Mouse (Mus musculus) lung, embryonic 14.5 days (tissue): ENCODE measurements around the gene Frmd6. TPM values are rescaled to one million over a fixed set of nuclear protein-coding genes. Genes with fewer than 3 reads are reported as not detected.
A peak's percentile ranks its signal among the peaks of the same experiment; 100 is the strongest.

ENCODE experiments used
- ATAC-seq: fragments of 200-750 bp; cut with Nextera tagmentation; 2 replicates; pipeline ENCODE4 v1.8.0; 2017; ENCODE audit warnings: mild to moderate bottlenecking, moderate TSS enrichment, moderate library complexity; ENCODE audit not compliant: insufficient read depth
- DNase-seq: peaks from one replicate; pipeline ENCODE4 v3.0.0-alpha.2; 2015
- H3K27ac ChIP-seq: fragments of 300-500 bp; sonication (generic); 2 replicates; pipeline ENCODE4 v1.5.1; 2014; ENCODE audit warnings: low read depth, mild to moderate bottlenecking, moderate library complexity
- H3K27me3 ChIP-seq: fragments of 300-500 bp; sonication (generic); 2 replicates; pipeline ENCODE4 v1.6.1; 2014; ENCODE audit warnings: low read length, control low read depth; ENCODE audit not compliant: insufficient read depth
- H3K36me3 ChIP-seq: fragments of 300-500 bp; sonication (generic); 2 replicates; pipeline ENCODE4 v1.6.1; 2014; ENCODE audit warnings: control low read depth; ENCODE audit not compliant: insufficient read depth
- H3K4me1 ChIP-seq: fragments of 300-500 bp; sonication (generic); 2 replicates; pipeline ENCODE4 v1.6.1; 2014; ENCODE audit warnings: antibody characterized with exemption, control low read depth; ENCODE audit not compliant: insufficient read depth
- H3K4me2 ChIP-seq: fragments of 300-500 bp; sonication (generic); 2 replicates; pipeline ENCODE4 v1.6.1; 2014; ENCODE audit warnings: mild to moderate bottlenecking
- H3K4me3 ChIP-seq: fragments of 300-500 bp; sonication (generic); 2 replicates; pipeline ENCODE4 v1.5.1; 2014; ENCODE audit warnings: low read depth, low read length
- H3K9ac ChIP-seq: fragments of 300-500 bp; sonication (generic); 2 replicates; pipeline ENCODE4 v1.6.1; 2014
- H3K9me3 ChIP-seq: fragments of 300-500 bp; sonication (generic); 2 replicates; pipeline ENCODE4 v1.6.1; 2016; ENCODE audit warnings: low read depth, low read length, control low read depth
- CTCF ChIP-seq: IDR thresholded peaks from 2 replicates; pipeline ENCODE4 v1.5.1; 2016; ENCODE audit warnings: antibody characterized with exemption, low read depth
- WGBS: fragments of 180-500 bp; shearing (Covaris S2); extraction: QIAGEN DNeasy Blood & Tissue Kit; methylation state at CpG from one replicate; pipeline ENCODE4 v1.1.7; 2014; 5-methylcytosine and 5-hydroxymethylcytosine counted together
- polyA plus RNA-seq: library from polyadenylated mRNA; unstranded; fragments of >200 nt; fragmentation: Nextera tagmentation; extraction: Ambion mirVana; gene quantifications from 2 replicates; pipeline ENCODE4 v1.2.1, GENCODE M21; 2014

The Frmd6 gene
- polyA plus RNA-seq, 1 experiment from 2014 or later, result 42.8 TPM

GRCm38 (mm10) chr12:70851342-70851960, 26.1 kb downstream of the Frmd6 start:
- DNase-seq, result no peak
- Histone ChIP-seq H3K4me3 (no peak overlapping the region), H3K9me3 (no peaks in the 10 kb centered on the region), H3K27me3 (no peaks in the 10 kb centered on the region), H3K4me2 (no peak overlapping the region), H3K9ac (no peak overlapping the region), H3K36me3 (no peaks in the 10 kb centered on the region), H3K4me1 (no peaks in the 10 kb centered on the region; the same call in 1 of the 2 replicates), H3K27ac (no peak overlapping the region; the same call in 1 of the 2 replicates)
- ATAC-seq, result no peak
- TF ChIP-seq CTCF, result no peak
- WGBS, result 47% methylated on average over 7 of the region's 7 CpGs

- H3K9ac ChIP-seq, result no peak overlapping the region
- ATAC-seq (no peak), DNase-seq (no peak)
- no peak for TF ChIP-seq CTCF
- WGBS, result 56% methylated on average over 6 of the region's 6 CpGs
- H3K4me1 ChIP-seq, result no peaks in the 10 kb centered on the region; the same call in 1 of the 2 replicates
- H3K27me3 ChIP-seq, result no peaks in the 10 kb centered on the region
- H3K9me3 ChIP-seq, result no peaks in the 10 kb centered on the region
- H3K27ac ChIP-seq, result no peak overlapping the region
- no peak overlapping the region for H3K4me3 ChIP-seq
- no peaks in the 10 kb centered on the region for H3K36me3 ChIP-seq
- H3K4me2 ChIP-seq, result no peak overlapping the region
Measured at GRCm38 (mm10) chr12:70853026-70853425, 27.7 kb downstream of the Frmd6 start.

- DNase-seq, result no peak
- H3K27me3 ChIP-seq, result no peaks in the 10 kb centered on the region
Measured at GRCm38 (mm10) chr12:70855678-70856077, 30.4 kb downstream of the Frmd6 start.

DNA sequence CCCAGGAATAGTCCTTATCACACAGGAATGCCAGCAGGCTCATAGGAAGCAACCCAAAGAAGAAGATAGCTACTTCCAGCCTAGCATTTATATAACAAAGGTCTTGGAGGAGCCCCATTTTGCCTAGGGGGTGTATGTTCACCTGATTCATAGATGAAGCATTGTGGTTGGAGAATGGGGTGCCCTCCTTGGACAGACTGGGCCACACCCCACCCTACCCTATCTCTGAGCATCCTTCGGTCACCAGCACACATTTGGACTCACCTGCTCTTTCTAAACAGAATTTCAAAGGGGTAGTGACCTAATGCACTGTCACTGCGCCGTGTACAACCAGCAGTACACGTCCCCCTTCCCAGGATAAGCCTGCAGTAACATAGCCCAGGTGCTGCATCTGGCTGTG, 31.5 kb downstream of the Frmd6 start:
- WGBS, result 88% methylated on average over 4 of the region's 4 CpGs

More at GRCm38 (mm10) chr12:70855678-70856077, 30.4 kb downstream of the Frmd6 start:
- WGBS, result 68% methylated on average over 6 of the region's 6 CpGs
- no peak overlapping the region for H3K4me3 ChIP-seq
- H3K9me3 ChIP-seq, result no peaks in the 10 kb centered on the region
- no peak overlapping the region for H3K4me2 ChIP-seq
- no peaks in the 10 kb centered on the region for H3K36me3 ChIP-seq
- H3K27ac ChIP-seq, result no peak overlapping the region
- no peak for ATAC-seq
- no peak overlapping the region for H3K9ac ChIP-seq
- no peak for TF ChIP-seq CTCF
- no peaks in the 10 kb centered on the region; the same call in 1 of the 2 replicates for H3K4me1 ChIP-seq

DNA sequence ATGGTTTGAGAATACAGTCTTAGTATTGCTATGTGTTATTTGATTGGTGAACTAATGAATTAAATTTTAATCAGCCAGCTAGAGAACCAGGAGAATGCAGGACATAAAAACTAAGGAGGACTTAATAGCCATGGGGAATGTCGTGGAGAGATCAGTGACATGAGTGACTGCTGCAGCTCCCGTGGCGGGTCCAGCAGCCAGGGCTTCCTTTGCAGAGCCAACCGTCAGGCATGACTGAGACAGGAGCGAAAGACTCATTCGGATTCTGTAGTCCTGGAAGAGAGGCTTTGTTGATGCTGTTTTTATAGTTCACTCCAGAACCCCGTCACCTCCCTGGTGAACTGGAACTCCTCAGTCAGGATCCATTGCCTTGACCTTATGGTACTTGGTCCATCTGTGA, 38.0 kb downstream of the Frmd6 start:
- Histone ChIP-seq H3K27me3 (no peaks in the 10 kb centered on the region), H3K4me3 (no peak overlapping the region), H3K27ac (no peak overlapping the region), H3K4me2 (no peak overlapping the region), H3K36me3 (peaks cover 13% of the 10 kb centered on the region; the same call in 1 of the 2 replicates), H3K4me1 (peaks cover 12% of the 10 kb centered on the region), H3K9ac (no peak overlapping the region), H3K9me3 (no peaks in the 10 kb centered on the region)
- DNase-seq (no peak), ATAC-seq (no peak)
- WGBS, result 69% methylated on average over 7 of the region's 7 CpGs
- no peak for TF ChIP-seq CTCF

More for the DNA sequence above, 31.5 kb downstream of the Frmd6 start:
- ATAC-seq (no peak), DNase-seq (no peak)
- Histone ChIP-seq H3K4me2 (no peak overlapping the region), H3K27me3 (no peaks in the 10 kb centered on the region), H3K9ac (no peak overlapping the region), H3K4me3 (no peak overlapping the region), H3K36me3 (no peaks in the 10 kb centered on the region), H3K4me1 (no peaks in the 10 kb centered on the region; the same call in 1 of the 2 replicates), H3K27ac (no peak overlapping the region), H3K9me3 (no peaks in the 10 kb centered on the region)
- TF ChIP-seq CTCF, result no peak

DNA sequence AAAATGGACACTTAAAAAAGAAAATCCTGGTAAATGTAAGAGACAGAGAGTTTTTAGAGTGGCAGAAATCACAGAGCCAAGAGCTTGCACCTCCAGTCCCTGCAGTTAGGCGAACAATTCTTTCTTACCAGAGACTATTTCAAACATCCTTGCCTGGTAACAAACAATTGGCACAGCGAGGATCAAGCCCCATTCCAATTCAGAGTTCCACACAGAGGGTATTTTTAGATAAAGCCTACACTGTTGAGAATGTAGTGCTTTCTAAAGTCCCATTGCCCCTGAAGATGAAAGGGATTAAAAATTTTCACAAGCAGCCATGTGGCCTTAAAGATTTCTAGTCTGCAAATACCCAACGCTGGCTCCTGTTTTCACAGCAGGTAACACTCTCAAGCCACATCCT, 42.5 kb downstream of the Frmd6 start:
- ATAC-seq (no peak), DNase-seq (peak; percentile 37)
- no peak for TF ChIP-seq CTCF
- H3K9me3 ChIP-seq, result no peaks in the 10 kb centered on the region
- 43% methylated on average over 3 of the region's 3 CpGs for whole genome bisulfite sequencing
- H3K27me3 ChIP-seq, result no peaks in the 10 kb centered on the region
- no peak overlapping the region for H3K4me3 ChIP-seq
- H3K9ac ChIP-seq, result no peak overlapping the region
- peak overlapping the region; percentile 81 for H3K27ac ChIP-seq
- H3K4me2 ChIP-seq, result no peak overlapping the region
- peaks cover 18% of the 10 kb centered on the region; the same call in 1 of the 2 replicates for H3K36me3 ChIP-seq
- H3K4me1 ChIP-seq, result peaks cover 16% of the 10 kb centered on the region

DNA sequence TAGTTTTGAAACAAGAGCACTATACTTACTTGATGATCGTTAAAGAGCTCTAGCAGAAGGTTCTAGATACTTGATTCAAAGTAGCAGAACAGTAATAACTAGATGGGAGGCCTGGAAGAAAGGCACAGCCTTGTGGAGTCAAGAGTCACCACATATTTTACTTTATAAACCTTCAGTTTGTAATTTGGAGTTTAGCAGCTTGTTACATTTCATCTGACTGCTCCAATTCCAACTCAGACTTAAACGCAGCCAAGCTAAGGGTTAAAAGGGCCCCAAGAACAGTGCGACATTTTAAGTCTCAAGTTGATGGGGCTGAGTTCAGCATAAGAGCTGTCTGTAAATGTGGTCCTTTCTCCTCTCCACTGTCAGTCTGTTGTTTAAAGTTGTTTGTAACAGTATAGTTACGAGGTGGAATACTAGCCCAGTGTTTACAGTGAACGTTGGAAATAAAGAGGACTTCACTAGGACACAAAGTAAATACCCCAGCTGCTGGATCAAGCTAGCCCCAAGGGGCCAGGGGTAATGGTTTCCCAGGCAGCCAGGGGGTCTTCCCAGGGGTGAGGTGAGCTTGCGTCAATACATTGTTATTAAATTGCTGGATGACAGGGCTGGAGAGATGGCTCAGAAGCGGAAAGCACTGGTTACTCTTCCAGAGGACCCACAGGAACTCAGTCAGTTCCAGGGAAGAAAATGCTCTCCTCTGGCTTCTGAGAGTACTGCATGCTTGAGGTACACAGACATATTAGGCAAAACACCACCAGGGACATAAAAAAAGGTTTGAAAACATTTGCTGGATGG, 43.1 kb downstream of the Frmd6 start:
- DNase-seq, result peak; percentile 73
- WGBS, result 19% methylated on average over 7 of the region's 7 CpGs
- no peak overlapping the region for H3K4me3 ChIP-seq

More for the DNA sequence above, 43.1 kb downstream of the Frmd6 start:
- peak; percentile 86 for ATAC-seq
- Histone ChIP-seq H3K9me3 (no peaks in the 10 kb centered on the region), H3K27ac (peak overlapping the region; percentile 81), H3K4me1 (peaks cover 14% of the 10 kb centered on the region), H3K9ac (no peak overlapping the region), H3K36me3 (peaks cover 18% of the 10 kb centered on the region; the same call in 1 of the 2 replicates), H3K27me3 (no peaks in the 10 kb centered on the region), H3K4me2 (no peak overlapping the region)
- TF ChIP-seq CTCF, result peak; percentile 57
